Mouse (Mus musculus): ENCODE results near the gene Uxt. TPM values are rescaled to one million over a fixed set of nuclear protein-coding genes. Genes with fewer than 3 reads are reported as not detected.

The Uxt gene
- polyA plus RNA-seq (2012; fragmentation: generic; extraction: Trizol) = 10 to 100 TPM; 35.9 to 57.6 TPM

DNA sequence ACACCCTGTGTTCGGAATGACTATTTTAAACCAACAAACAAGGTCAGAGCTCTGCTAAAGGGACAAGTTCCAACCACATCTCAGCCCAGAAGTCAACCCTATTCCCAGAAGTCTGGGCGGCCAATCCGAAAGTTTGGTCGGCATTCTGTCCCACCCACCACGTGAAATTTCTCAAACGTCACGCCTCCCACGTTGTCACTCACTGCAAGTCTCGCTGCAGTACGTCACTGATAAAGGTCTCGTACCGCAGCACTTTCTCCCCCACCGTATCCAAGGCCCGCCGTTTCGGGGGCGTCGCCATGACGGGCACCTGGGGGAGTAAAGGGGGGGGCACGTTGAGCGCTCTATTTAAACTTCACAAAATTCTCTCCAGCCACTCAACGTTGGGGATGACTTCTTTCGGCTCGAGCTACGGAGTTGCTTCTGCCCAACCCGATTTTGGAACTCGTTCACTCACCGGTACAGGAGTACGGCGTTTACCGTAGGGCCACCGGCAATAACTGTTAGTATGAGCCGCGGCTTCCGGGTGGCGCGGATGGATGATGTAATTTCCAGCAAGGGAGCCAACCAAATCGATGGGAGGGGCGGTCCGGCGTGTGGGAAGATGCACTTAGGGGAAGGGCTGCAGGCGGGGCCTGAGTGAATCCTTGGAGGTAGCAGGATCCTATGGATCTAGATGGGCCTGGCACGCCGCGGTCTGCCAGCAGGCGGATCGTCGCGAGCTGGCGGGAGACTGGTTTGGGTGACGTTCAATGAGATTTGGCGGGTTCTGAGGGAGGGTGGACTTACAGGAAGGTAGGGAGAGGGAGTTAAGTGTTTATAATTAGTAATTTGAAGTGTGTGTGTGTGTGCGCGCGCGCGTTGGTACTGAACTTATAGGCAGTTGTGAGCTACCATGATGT is at the start of gene Uxt:
TSS of gene Uxt (minus strand) at position 541 of the 902 bp plus-strand sequence.

GRCm38 (mm10) chrX:20950191-20950880 is 11.5 kb downstream of the Uxt start, which contains the start of gene Elk1:
TSS of gene Elk1 (minus strand) at chrX:20950608.

GRCm38 (mm10) chrX:20931364-20931763 is 30.5 kb downstream of the Uxt start, which contains the start of gene Cfp:
TSS of gene Cfp (minus strand) at chrX:20931555.

GRCm38 (mm10) chrX:20920844-20921364 is 40.9 kb downstream of the Uxt start, which contains the start of gene Syn1:
TSS of gene Syn1 (minus strand) at chrX:20921004.

Other genes with a start within 250 kb of the Uxt start
- 10 to 100 TPM; 31.8 to 57.9 TPM for gene Araf, start 164.2 kb downstream of the Uxt start, polyA plus RNA-seq (2012; fragmentation: generic; extraction: Trizol)
- gene Timp1, start 91.9 kb downstream of the Uxt start, polyA plus RNA-seq (2012; fragmentation: generic; extraction: Trizol) = 100 to 1,000 TPM; 144 to 781 TPM
- gene Syn1, start 41.0 kb downstream of the Uxt start, polyA plus RNA-seq (2012; fragmentation: generic; extraction: Trizol) = under 1 TPM; 0.41 to 0.49 TPM
- 1 to 10 TPM in 1 of 2 experiments, under 1 TPM in 1; 0.35 to 4.6 TPM for gene Cfp, start 30.5 kb downstream of the Uxt start, polyA plus RNA-seq (2012; fragmentation: generic; extraction: Trizol)
- gene Elk1, start 11.4 kb downstream of the Uxt start, polyA plus RNA-seq (2012; fragmentation: generic; extraction: Trizol) = 10 to 100 TPM in 1 of 2 experiments, 1 to 10 TPM in 1; 8.4 to 17.1 TPM
- under 1 TPM; 0.05 to 0.93 TPM for gene Zfp182, start 100.3 kb upstream of the Uxt start, polyA plus RNA-seq (2012; fragmentation: generic; extraction: Trizol)
- gene Spaca5, start 106.4 kb upstream of the Uxt start, polyA plus RNA-seq (2012; fragmentation: generic; extraction: Trizol) = not detected
- gene Zfp300, start 127.5 kb upstream of the Uxt start, polyA plus RNA-seq (2012; fragmentation: generic; extraction: Trizol) = under 1 TPM; 0.02 to 0.20 TPM
- not detected for gene Ssxa1, start 153.8 kb upstream of the Uxt start, polyA plus RNA-seq (2012; fragmentation: generic; extraction: Trizol)
- gene Gm21876, start 213.6 kb upstream of the Uxt start, polyA plus RNA-seq (2012; fragmentation: generic; extraction: Trizol) = not detected